Mouse (Mus musculus) liver, embryonic 14.5 days (tissue): ENCODE measurements around the gene St8sia1.

Experiments
- CTCF ChIP-seq: IDR thresholded peaks from 2 replicates; pipeline ENCODE4 v1.5.1; 2016; ENCODE audit warnings: antibody characterized with exemption, low read depth, control low read depth
- EP300 ChIP-seq: IDR thresholded peaks from 2 replicates; pipeline ENCODE4 v1.6.1; 2016; ENCODE audit warnings: antibody characterized with exemption, low read depth

GRCm38 (mm10) chr6:142776935-142777334 lies 187.3 kb downstream of the St8sia1 start:
- TF ChIP-seq CTCF (no peak), EP300 (no peak)
